Mouse (Mus musculus) midbrain, postnatal 0 days (tissue): ENCODE results near the gene Slc22a17. TPM values are rescaled to one million over a fixed set of nuclear protein-coding genes. Genes with fewer than 3 reads are reported as not detected.
"Not testable (repeated sequence)": the region's sequence is repeated elsewhere in the genome, so short reads cannot be mapped to it uniquely, and the experiment has no call there.

Source experiments
- ATAC-seq: fragments of 200-750 bp; cut with Nextera tagmentation; 2 replicates; pipeline ENCODE4 v1.8.0; 2017; ENCODE audit warnings: moderate number of reproducible peaks, mild to moderate bottlenecking, moderate TSS enrichment, moderate library complexity; ENCODE audit not compliant: low FRiP score
- DNase-seq: peaks from one replicate; pipeline ENCODE4 v3.0.0-alpha.2; 2015; ENCODE audit warnings: low spot score
- H3K27ac ChIP-seq: fragments of 300-500 bp; sonication (generic); 2 replicates; pipeline ENCODE4 v1.5.1; 2014; ENCODE audit warnings: low read depth, mild to moderate bottlenecking, low read length, mixed read lengths
- H3K27me3 ChIP-seq: fragments of 300-500 bp; sonication (generic); 2 replicates; pipeline ENCODE4 v1.6.1; 2014; ENCODE audit warnings: low read length, control low read depth, mixed read lengths; ENCODE audit not compliant: insufficient read depth
- H3K36me3 ChIP-seq: fragments of 300-500 bp; sonication (generic); 2 replicates; pipeline ENCODE4 v1.6.1; 2014; ENCODE audit warnings: low read length, control low read depth, mixed read lengths; ENCODE audit not compliant: insufficient read depth
- H3K4me1 ChIP-seq: fragments of 300-500 bp; sonication (generic); 2 replicates; pipeline ENCODE4 v1.6.1; 2014; ENCODE audit warnings: mild to moderate bottlenecking, control low read depth, antibody characterized with exemption, low read length, mixed read lengths; ENCODE audit not compliant: insufficient read depth
- H3K4me2 ChIP-seq: fragments of 300-500 bp; sonication (generic); 2 replicates; pipeline ENCODE4 v1.6.1; 2014; ENCODE audit warnings: low read depth, mild to moderate bottlenecking, low read length, mixed read lengths; ENCODE audit not compliant: poor library complexity, severe bottlenecking
- H3K4me3 ChIP-seq: fragments of 300-500 bp; sonication (generic); 2 replicates; pipeline ENCODE4 v1.5.1; 2014; ENCODE audit warnings: low read depth, mild to moderate bottlenecking, low read length, moderate library complexity
- H3K9ac ChIP-seq: fragments of 300-500 bp; sonication (generic); replicated peaks from 2 replicates; pipeline ENCODE4 v1.6.1; 2014; ENCODE audit warnings: mild to moderate bottlenecking, low read length, moderate library complexity, mixed read lengths; ENCODE audit not compliant: poor library complexity, severe bottlenecking
- H3K9me3 ChIP-seq: fragments of 300-500 bp; sonication (generic); 2 replicates; pipeline ENCODE4 v1.6.1; 2016; ENCODE audit warnings: low read length, control low read depth
- CTCF ChIP-seq: IDR thresholded peaks from 2 replicates; pipeline ENCODE4 v1.5.1; 2016; ENCODE audit warnings: antibody characterized with exemption, mild to moderate bottlenecking
- WGBS: fragments of 180-500 bp; shearing (Covaris S2); extraction: QIAGEN DNeasy Blood & Tissue Kit; methylation state at CpG from one replicate; pipeline ENCODE4 v1.1.7; 2014; 5-methylcytosine and 5-hydroxymethylcytosine counted together
- polyA plus RNA-seq: library from polyadenylated mRNA; unstranded; fragments of >200 nt; fragmentation: Nextera tagmentation; extraction: Ambion mirVana; gene quantifications from 2 replicates; pipeline ENCODE4 v1.2.1, GENCODE M21; 2015
- total RNA-seq: library from RNA; depleted of rRNA; stranded (reverse); fragments of >200 nt; gene quantifications from 2 replicates; pipeline ENCODE4 v1.2.3, GENCODE M21; 2014

The Slc22a17 gene
- total and polyA plus RNA-seq, 2 experiments from 2014 or later = 345 to 558 TPM

GRCm38 (mm10) chr14:54950493-54950892 is 37.6 kb upstream of the Slc22a17 start:
- 62% methylated on average over 12 of the region's 12 CpGs for whole genome bisulfite sequencing
- no peak overlapping the region for H3K27ac ChIP-seq
- TF ChIP-seq CTCF = no peak
- H3K27me3 ChIP-seq = no peaks in the 10 kb centered on the region
- H3K9me3 ChIP-seq = no peaks in the 10 kb centered on the region
- no peak overlapping the region for H3K4me3 ChIP-seq
- ATAC-seq (no peak), DNase-seq (no peak)
- no peak overlapping the region for H3K4me2 ChIP-seq
- H3K36me3 ChIP-seq = no peaks in the 10 kb centered on the region
- H3K4me1 ChIP-seq = no peaks in the 10 kb centered on the region
- no peak overlapping the region for H3K9ac ChIP-seq

GRCm38 (mm10) chr14:54948781-54949180 is 35.8 kb upstream of the Slc22a17 start:
- no peak for DNase-seq
- no peak overlapping the region for H3K4me3 ChIP-seq
- H3K9ac ChIP-seq = no peak overlapping the region
- H3K4me2 ChIP-seq = no peak overlapping the region
- no peaks in the 10 kb centered on the region for H3K27me3 ChIP-seq
- 91% methylated on average over 9 of the region's 9 CpGs for WGBS
- no peak overlapping the region for H3K27ac ChIP-seq
- no peak for TF ChIP-seq CTCF
- no peaks in the 10 kb centered on the region for H3K36me3 ChIP-seq
- H3K4me1 ChIP-seq = no peaks in the 10 kb centered on the region
- no peak for ATAC-seq
- no peaks in the 10 kb centered on the region for H3K9me3 ChIP-seq

- not testable (repeated sequence) for H3K4me3 ChIP-seq, H3K27me3 ChIP-seq, H3K9me3 ChIP-seq, ATAC-seq, H3K36me3 ChIP-seq, H3K4me2 ChIP-seq, H3K9ac ChIP-seq, DNase-seq, H3K4me1 ChIP-seq, H3K27ac ChIP-seq
- 89% methylated on average over 7 of the region's 11 CpGs for WGBS
Observed at GRCm38 (mm10) chr14:54947008-54947407, 34.1 kb upstream of the Slc22a17 start.

GRCm38 (mm10) chr14:54945975-54946704 is 33.2 kb upstream of the Slc22a17 start:
- Histone ChIP-seq H3K4me3 (no peak overlapping the region), H3K4me1 (no peaks in the 10 kb centered on the region), H3K27me3 (no peaks in the 10 kb centered on the region), H3K9me3 (no peaks in the 10 kb centered on the region), H3K4me2 (no peak overlapping the region), H3K36me3 (no peaks in the 10 kb centered on the region), H3K27ac (no peak overlapping the region), H3K9ac (no peak overlapping the region)
- 86% methylated on average over 19 of the region's 19 CpGs for WGBS
- DNase-seq = no peak
- no peak for ATAC-seq
- TF ChIP-seq CTCF = no peak

GRCm38 (mm10) chr14:54944939-54945338 is 32.0 kb upstream of the Slc22a17 start:
- no peak for TF ChIP-seq CTCF
- DNase-seq (no peak), ATAC-seq (no peak)
- H3K4me1 ChIP-seq = no peaks in the 10 kb centered on the region
- H3K9ac ChIP-seq = no peak overlapping the region
- WGBS = 74% methylated on average over 2 of the region's 2 CpGs
- H3K36me3 ChIP-seq = no peaks in the 10 kb centered on the region
- no peaks in the 10 kb centered on the region for H3K9me3 ChIP-seq
- H3K4me3 ChIP-seq = no peak overlapping the region
- H3K27me3 ChIP-seq = no peaks in the 10 kb centered on the region
- H3K27ac ChIP-seq = no peak overlapping the region
- H3K4me2 ChIP-seq = no peak overlapping the region

- no peak for TF ChIP-seq CTCF
- Histone ChIP-seq H3K4me1 (no peaks in the 10 kb centered on the region), H3K9me3 (no peaks in the 10 kb centered on the region), H3K27ac (no peak overlapping the region), H3K4me2 (no peak overlapping the region), H3K36me3 (no peaks in the 10 kb centered on the region), H3K4me3 (no peak overlapping the region), H3K27me3 (no peaks in the 10 kb centered on the region), H3K9ac (no peak overlapping the region)
- no peak for ATAC-seq
- WGBS = 98% methylated on average over 7 of the region's 7 CpGs
- no peak for DNase-seq
Observed at GRCm38 (mm10) chr14:54943971-54944370, 31.0 kb upstream of the Slc22a17 start.
